Mouse (Mus musculus) embryo, embryonic 9.5 days (tissue): Measurements from ENCODE around the gene Chd5.

Source experiments
- DNase-seq: peaks from one replicate; pipeline ENCODE4 v3.0.0-alpha.2; 2017; ENCODE audit errors: extremely low spot score

The Chd5 gene

GRCm38 (mm10) chr4:152353886-152354637 lies 15.6 kb downstream of the Chd5 start:
- DNase-seq, result no peak

- DNase-seq, result no peak
These were observed 17.2 kb downstream of the Chd5 start for GRCm38 (mm10) chr4:152355672-152356071.

GRCm38 (mm10) chr4:152359700-152360099 lies 21.2 kb downstream of the Chd5 start:
- DNase-seq, result no peak

GRCm38 (mm10) chr4:152360855-152361254 lies 22.4 kb downstream of the Chd5 start:
- peak; percentile 88 for DNase-seq

- no peak for DNase-seq
These were observed 23.7 kb downstream of the Chd5 start for GRCm38 (mm10) chr4:152362180-152362579.

- DNase-seq, result no peak
These were observed 26.8 kb downstream of the Chd5 start for GRCm38 (mm10) chr4:152365228-152365627.

- no peak for DNase-seq
These were observed 44.2 kb downstream of the Chd5 start for GRCm38 (mm10) chr4:152382528-152383252.

- no peak for DNase-seq
These were observed 47.2 kb downstream of the Chd5 start for GRCm38 (mm10) chr4:152385644-152386043.

GRCm38 (mm10) chr4:152392192-152392591 lies 53.7 kb downstream of the Chd5 start:
- no peak for DNase-seq

GRCm38 (mm10) chr4:152392627-152393026 lies 54.2 kb downstream of the Chd5 start:
- DNase-seq, result no peak

- no peak for DNase-seq
These were observed 60.5 kb downstream of the Chd5 start for GRCm38 (mm10) chr4:152398926-152399325.

GRCm38 (mm10) chr4:152405143-152405542 lies 66.7 kb downstream of the Chd5 start:
- DNase-seq, result no peak

GRCm38 (mm10) chr4:152405671-152406201 lies 67.3 kb downstream of the Chd5 start:
- no peak for DNase-seq

- no peak for DNase-seq
These were observed 68.1 kb downstream of the Chd5 start for GRCm38 (mm10) chr4:152406531-152406930.

- DNase-seq, result no peak
These were observed 72.5 kb downstream of the Chd5 start for GRCm38 (mm10) chr4:152410961-152411360.

GRCm38 (mm10) chr4:152412524-152413080 lies 74.2 kb downstream of the Chd5 start:
- DNase-seq, result no peak

GRCm38 (mm10) chr4:152418229-152419060 lies 80.0 kb downstream of the Chd5 start:
- DNase-seq, result no peak

GRCm38 (mm10) chr4:152423576-152423975 lies 85.1 kb downstream of the Chd5 start:
- DNase-seq, result no peak

- peak; percentile 53 for DNase-seq
These were observed 85.9 kb downstream of the Chd5 start for GRCm38 (mm10) chr4:152424341-152424740.

- DNase-seq, result peak; percentile 42
These were observed 86.5 kb downstream of the Chd5 start for GRCm38 (mm10) chr4:152424922-152425321.

- no peak for DNase-seq
These were observed 89.8 kb downstream of the Chd5 start for GRCm38 (mm10) chr4:152428259-152428658.

- no peak for DNase-seq
These were observed 93.9 kb downstream of the Chd5 start for GRCm38 (mm10) chr4:152432308-152432707.
